ENCODE assay signal across 8 mouse cellular contexts in the genomic region with DNA sequence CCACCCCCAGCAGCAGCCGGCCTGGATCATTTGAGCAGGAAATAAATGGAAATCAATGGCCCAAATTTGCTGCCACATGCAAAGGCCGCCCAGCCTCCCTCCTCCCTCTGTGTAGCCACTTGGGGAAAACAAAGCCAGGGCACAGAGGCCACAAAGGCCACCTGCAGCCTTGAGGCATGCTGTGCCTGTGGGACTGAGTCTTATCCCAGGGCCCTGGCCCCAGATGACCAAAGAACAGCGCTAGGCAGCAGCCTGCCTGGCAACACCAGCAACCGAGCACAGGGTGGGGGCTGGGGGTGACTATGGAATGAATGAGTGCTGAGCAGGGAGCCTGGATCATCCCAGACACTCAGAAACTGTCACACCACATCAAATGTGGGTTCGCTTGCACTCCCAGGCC.
DNase-seq lines count a peak whose midpoint lies in the region; ATAC-seq and TF ChIP-seq lines count a peak whose summit lies in the region.

No protein-coding gene starts in this region.

- H3K27ac ChIP-seq in kidney, embryonic 14.5 days (ENCODE audit: low read depth, low read length) = peak overlapping the region; percentile 80
- no peak overlapping the region for H3K27ac ChIP-seq in kidney, adult 2 months (ENCODE audit: insufficient read depth, low read depth, low read length)
- peak overlapping the region; percentile 86 for H3K27ac ChIP-seq in embryonic facial prominence, embryonic 10.5 days (replicated peaks)
- peak overlapping the region; percentile 36; the same call in 1 of the 2 replicates for H3K27ac ChIP-seq in hindbrain, postnatal 0 days

- H3K4me3 ChIP-seq in kidney, embryonic 14.5 days (ENCODE audit: low read length) = no peak overlapping the region
- H3K4me3 ChIP-seq in kidney, adult 2 months (ENCODE audit: insufficient read depth, low read depth, low read length) = no peak overlapping the region
- peak overlapping the region; percentile 48 for H3K4me3 ChIP-seq in embryonic facial prominence, embryonic 10.5 days
- H3K4me3 ChIP-seq in hindbrain, postnatal 0 days (ENCODE audit: low read length) = no peak overlapping the region

- no peak for DNase-seq in kidney, adult 2 months
- DNase-seq in embryonic facial prominence, embryonic 10.5 days (ENCODE audit: low spot score) = peak; percentile 66
- DNase-seq in hindbrain, postnatal 0 days (ENCODE audit: low spot score) = no peak
- peak; percentile 67 for DNase-seq in neural tube, embryonic 10.5 days (ENCODE audit: extremely low spot score, low spot score)
- no peak for DNase-seq in spleen, adult 18-20 months
- no peak for DNase-seq in layer of hippocampus, adult 11-12 months (ENCODE audit: low spot score)
- DNase-seq in cerebellum, adult 11 months = no peak

- ATAC-seq in kidney, embryonic 14.5 days (ENCODE audit: low FRiP score, low TSS enrichment) = peak; percentile 50
- peak; percentile 53 for ATAC-seq in hindbrain, postnatal 0 days

- H3K9ac ChIP-seq in kidney, embryonic 14.5 days (ENCODE audit: low read depth, low read length) = no peak overlapping the region; the same call in 1 of the 2 replicates
- no peak overlapping the region for H3K9ac ChIP-seq in hindbrain, postnatal 0 days (replicated peaks; ENCODE audit: low read length)

- no peak for TF ChIP-seq CTCF in kidney, adult 2 months (conservative IDR thresholded peaks at IDR 0.05; ENCODE audit: insufficient read depth, insufficient read length, low read depth, low read length)
- TF ChIP-seq CTCF in hindbrain, postnatal 0 days (IDR thresholded peaks at IDR 0.05; ENCODE audit: low read depth) = no peak

- H3K4me2 ChIP-seq in kidney, embryonic 14.5 days (replicated peaks; ENCODE audit: low read depth, low read length) = no peak overlapping the region
- H3K4me2 ChIP-seq in hindbrain, postnatal 0 days (ENCODE audit: low read depth, low read length) = no peak overlapping the region

- H3K27me3 ChIP-seq in kidney, embryonic 14.5 days (ENCODE audit: control insufficient read depth, insufficient read depth, low read length) = no peaks in the 10 kb centered on the region
- no peaks in the 10 kb centered on the region; the same call in 1 of the 2 replicates for H3K27me3 ChIP-seq in kidney, adult 2 months (replicated peaks; ENCODE audit: control insufficient read depth, insufficient read depth, low read length)
- peaks cover 8% of the 10 kb centered on the region; the same call in 1 of the 2 replicates for H3K27me3 ChIP-seq in embryonic facial prominence, embryonic 10.5 days (replicated peaks; ENCODE audit: low read depth, poor library complexity, severe bottlenecking)
- no peaks in the 10 kb centered on the region for H3K27me3 ChIP-seq in hindbrain, postnatal 0 days (ENCODE audit: insufficient read depth, low read length)

- 29% methylated on average over 5 of the region's 5 CpGs for WGBS in kidney, embryonic 14.5 days
- WGBS in kidney, adult 2 months = 63% methylated on average over 5 of the region's 5 CpGs
- WGBS in embryonic facial prominence, embryonic 10.5 days = 9% methylated on average over 5 of the region's 5 CpGs
- WGBS in hindbrain, postnatal 0 days = 27% methylated on average over 5 of the region's 5 CpGs

- no peaks in the 10 kb centered on the region for H3K36me3 ChIP-seq in kidney, embryonic 14.5 days (ENCODE audit: control insufficient read depth, insufficient read depth, low read length)
- no peaks in the 10 kb centered on the region for H3K36me3 ChIP-seq in kidney, adult 2 months (ENCODE audit: control insufficient read depth, insufficient read depth, low read length)
- no peaks in the 10 kb centered on the region for H3K36me3 ChIP-seq in embryonic facial prominence, embryonic 10.5 days (replicated peaks)
- no peaks in the 10 kb centered on the region for H3K36me3 ChIP-seq in hindbrain, postnatal 0 days (ENCODE audit: insufficient read depth, low read length)

- no peak for TF ChIP-seq POLR2A in kidney, adult 2 months (IDR thresholded peaks at IDR 0.05; ENCODE audit: low read depth, low read length)

- no peaks in the 10 kb centered on the region for H3K9me3 ChIP-seq in kidney, embryonic 14.5 days (ENCODE audit: control insufficient read depth, low read length)
- H3K9me3 ChIP-seq in embryonic facial prominence, embryonic 10.5 days = no peaks in the 10 kb centered on the region
- no peaks in the 10 kb centered on the region for H3K9me3 ChIP-seq in hindbrain, postnatal 0 days (ENCODE audit: low read length)

- peaks cover 21% of the 10 kb centered on the region for H3K4me1 ChIP-seq in kidney, embryonic 14.5 days (ENCODE audit: control insufficient read depth, insufficient read depth, low read length)
- no peaks in the 10 kb centered on the region for H3K4me1 ChIP-seq in kidney, adult 2 months (ENCODE audit: control insufficient read depth, insufficient read depth, low read length)
- H3K4me1 ChIP-seq in embryonic facial prominence, embryonic 10.5 days = peaks cover 62% of the 10 kb centered on the region
- peaks cover 10% of the 10 kb centered on the region for H3K4me1 ChIP-seq in hindbrain, postnatal 0 days (ENCODE audit: insufficient read depth, low read length)

Comparison
In these comparisons a context has a peak if more than half of its experiments do, and no peak if none do; other contexts are left out.
1. DNase-seq: peak in embryonic facial prominence, embryonic 10.5 days (single experiment) and neural tube, embryonic 10.5 days (single experiment); none in kidney, adult 2 months (single experiment), hindbrain, postnatal 0 days (single experiment), spleen, adult 18-20 months (0 of 2), layer of hippocampus, adult 11-12 months (single experiment) and cerebellum, adult 11 months (single experiment).